Mouse (Mus musculus): ENCODE data around the gene Nck2. TPM values are rescaled to one million over a fixed set of nuclear protein-coding genes. Genes with fewer than 3 reads are reported as not detected.
"Not testable (repeated sequence)": the region's sequence is repeated elsewhere in the genome, so short reads cannot be mapped to it uniquely, and the experiment has no call there.

Gene Nck2
- total RNA-seq, 2 experiments from 2014 or later = 34.0 to 38.3 TPM

DNA sequence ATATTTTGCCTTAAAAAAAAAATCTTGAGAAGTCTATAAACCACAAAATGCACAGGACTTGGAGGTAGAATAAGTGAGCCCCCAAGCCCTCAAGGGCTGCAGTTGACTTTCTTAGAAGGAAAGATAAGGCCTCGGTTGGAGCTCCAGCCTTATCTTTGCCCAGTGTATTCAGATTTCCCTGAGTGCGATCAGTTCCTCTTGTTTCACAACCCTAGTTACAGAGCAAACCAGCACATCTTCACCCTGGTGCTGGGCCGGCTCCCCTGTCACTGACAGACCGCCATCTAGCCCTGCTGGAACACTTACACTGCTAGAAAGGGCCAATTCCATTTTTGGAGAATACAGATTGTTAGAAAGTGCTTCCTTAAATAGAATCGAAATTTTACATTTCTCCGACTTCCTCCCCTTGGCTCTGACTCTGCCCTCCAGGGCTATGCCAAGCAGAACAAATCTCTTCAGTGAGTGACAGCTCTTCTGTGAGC is 91.2 kb downstream of the Nck2 start:
- DNase-seq = no peak

GRCm38 (mm10) chr1:43536266-43536665 is 91.9 kb downstream of the Nck2 start:
- DNase-seq = no peak

GRCm38 (mm10) chr1:43537021-43537420 is 92.6 kb downstream of the Nck2 start:
- DNase-seq = no peak

GRCm38 (mm10) chr1:43537496-43537895 is 93.1 kb downstream of the Nck2 start:
- DNase-seq = no peak

DNA sequence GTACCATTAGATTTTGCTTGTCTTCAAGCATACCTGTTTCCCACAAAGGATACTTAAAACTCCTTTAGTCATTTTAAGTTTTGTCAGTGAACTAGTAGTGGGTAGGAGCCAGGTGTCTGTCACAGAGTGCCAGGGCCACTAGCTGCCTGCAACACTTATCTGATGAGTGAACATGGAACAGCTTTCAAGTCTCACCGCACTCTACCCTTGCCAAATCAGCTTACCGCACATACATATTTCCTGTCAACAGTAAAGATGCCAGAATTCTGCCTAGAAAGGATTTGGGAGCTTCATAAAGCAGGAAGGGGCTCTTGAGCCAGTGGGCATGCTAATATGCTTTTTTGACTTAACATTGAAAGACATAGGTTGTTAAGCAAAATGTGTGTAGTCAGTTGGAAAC is 94.3 kb downstream of the Nck2 start:
- no peak for DNase-seq

GRCm38 (mm10) chr1:43539689-43540380 is 95.5 kb downstream of the Nck2 start:
- no peak for DNase-seq

DNA sequence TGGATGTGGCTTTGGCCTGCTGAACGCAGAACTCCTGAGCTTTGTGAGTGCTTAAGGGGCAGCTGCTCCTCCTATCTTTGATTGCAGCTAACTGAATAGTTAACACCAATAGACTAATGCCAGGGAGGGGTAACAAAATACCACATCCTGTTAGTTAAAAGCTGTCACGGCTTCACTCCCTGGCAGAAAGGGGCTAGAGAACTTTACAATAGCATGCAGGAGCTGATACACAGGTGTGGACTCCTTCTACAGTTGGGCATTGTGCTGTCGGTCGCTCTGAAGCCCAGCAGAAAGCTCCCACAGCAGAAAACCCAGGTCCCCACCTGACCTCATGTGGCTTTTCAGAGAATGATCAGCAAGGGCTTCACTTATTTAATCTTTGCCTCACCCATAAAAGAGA is 98.0 kb downstream of the Nck2 start:
- no peak for DNase-seq

DNA sequence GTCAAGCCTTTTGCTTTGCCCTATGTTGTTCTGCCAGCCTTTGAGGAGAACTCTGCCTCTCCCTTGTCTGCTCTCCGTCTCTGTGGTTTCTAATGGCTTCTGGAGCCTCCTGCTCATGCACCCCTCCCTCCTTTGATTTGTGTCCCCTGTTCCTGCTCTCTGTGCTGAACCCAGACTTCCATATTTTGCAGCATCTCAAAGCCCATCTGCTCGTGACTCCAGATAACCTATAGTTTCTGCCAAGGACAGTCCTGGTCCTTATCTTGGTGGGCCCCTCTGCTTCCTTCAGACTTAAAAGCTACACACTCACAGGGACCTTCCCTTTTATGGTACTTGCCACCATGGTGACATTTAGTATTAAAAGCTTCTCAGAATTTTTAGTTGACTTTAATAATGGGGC is 103.3 kb downstream of the Nck2 start:
- no peak for DNase-seq

DNA sequence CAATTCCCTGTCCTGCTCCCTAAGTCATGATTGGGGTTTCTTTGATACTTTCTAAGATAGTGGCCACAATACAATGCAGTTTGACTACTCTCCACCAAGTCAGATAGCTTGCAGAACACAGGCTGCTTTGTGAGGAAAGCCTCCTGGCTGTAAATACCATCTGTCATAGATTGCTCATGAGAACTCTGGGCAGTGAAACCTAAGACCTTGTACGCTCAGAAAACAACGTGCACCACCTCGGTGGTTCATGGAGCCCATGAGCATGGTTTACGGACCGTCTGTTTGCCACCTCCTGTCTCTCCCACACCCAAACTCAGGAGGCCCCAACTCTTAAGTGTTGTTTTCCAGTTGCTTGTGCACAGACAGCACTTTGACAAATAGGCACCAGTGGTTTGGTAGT is 104.4 kb downstream of the Nck2 start:
- DNase-seq = no peak

DNA sequence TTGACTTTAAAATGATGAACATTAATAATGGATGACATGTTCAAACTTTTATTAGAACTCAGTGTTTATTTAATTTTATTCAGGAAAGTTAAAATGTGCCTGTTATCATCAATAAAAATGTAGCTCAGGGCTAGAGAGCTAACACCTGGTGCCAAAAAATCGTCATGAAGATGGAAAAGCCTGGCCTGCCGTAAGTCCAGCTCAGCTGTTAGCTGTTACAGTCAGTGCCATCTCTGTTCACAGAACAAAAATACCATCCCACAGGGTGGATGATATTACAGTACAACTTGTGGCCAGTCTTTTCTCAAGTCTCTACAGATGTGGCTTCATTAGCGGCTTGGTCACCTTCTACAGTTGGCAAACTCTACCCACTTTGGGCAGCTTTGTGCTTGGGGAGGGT is 106.1 kb downstream of the Nck2 start:
- DNase-seq = no peak

- DNase-seq = not testable (repeated sequence)
Observed at GRCm38 (mm10) chr1:43553989-43554679, 109.8 kb downstream of the Nck2 start.

GRCm38 (mm10) chr1:43555222-43555974 is 111.0 kb downstream of the Nck2 start:
- DNase-seq = no peak

DNA sequence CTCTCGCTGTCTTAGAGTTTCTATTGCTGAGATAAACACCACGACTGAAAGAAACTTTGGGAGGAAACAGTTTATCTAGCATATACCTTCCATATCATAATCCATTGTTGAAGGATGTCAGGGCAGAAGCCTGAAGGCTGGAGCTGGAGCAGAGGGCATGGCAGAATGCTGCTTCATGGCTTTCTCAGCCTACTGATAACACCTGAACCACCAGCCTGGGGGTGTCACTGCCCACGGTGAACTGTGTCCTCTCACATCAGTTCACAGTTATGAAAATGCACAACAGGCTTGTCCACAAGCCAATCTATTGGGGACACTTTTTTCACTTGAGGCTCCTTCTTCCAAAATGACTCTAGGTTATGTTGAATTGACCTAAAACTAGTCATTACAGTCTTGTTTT is 114.0 kb downstream of the Nck2 start:
- DNase-seq = no peak

DNA sequence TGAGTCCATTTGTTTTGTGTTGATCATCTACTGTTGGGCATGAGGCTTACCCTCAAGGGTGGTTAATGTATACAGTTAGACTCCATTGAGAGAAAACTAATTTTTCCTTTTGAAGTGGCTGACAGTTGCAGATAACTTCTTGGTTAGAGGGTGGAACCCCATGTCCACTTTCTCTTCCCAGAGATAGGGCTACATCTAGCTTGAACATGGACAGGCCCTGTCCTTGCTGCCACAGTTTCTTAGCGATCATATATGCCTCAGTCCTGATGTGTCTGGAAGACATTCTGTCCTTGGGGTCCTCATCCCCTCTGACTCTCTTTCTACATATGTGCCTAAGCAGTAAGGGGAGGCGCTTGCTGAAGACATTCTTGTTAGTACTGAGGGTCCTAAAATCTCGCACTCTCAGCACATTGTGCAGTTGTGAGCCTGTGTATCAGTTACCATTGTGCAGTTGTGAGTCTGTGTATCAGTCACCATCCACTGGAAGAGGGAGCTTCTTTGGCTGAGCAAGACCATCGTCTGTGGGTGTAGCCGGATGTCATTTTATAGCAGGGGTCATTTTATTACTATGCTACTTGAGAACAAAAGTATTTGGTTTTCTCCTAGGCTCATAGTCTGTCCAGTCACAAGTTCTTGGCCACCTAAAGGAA is 114.8 kb downstream of the Nck2 start:
- DNase-seq = no peak

DNA sequence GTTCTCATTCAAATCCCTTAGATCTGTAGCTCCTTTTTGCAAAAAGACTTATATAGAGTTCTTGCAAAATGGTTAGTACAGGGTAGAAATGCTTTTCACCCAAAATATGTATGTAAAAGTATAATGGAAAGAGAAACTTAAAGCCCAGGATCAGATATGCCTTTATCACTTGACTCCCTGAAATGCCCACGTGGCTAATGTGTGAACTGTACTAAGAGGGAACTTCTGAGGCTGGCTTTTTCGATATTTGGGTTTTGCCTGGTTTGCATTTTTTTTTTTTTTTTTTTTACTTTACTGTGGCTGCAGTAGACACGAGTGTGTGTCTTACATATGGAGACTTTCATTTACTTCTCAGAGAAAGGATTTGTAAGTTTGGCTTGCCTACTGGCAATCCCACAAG is 116.7 kb downstream of the Nck2 start:
- DNase-seq = no peak

GRCm38 (mm10) chr1:43562002-43562666 is 117.8 kb downstream of the Nck2 start:
- DNase-seq = no peak

DNA sequence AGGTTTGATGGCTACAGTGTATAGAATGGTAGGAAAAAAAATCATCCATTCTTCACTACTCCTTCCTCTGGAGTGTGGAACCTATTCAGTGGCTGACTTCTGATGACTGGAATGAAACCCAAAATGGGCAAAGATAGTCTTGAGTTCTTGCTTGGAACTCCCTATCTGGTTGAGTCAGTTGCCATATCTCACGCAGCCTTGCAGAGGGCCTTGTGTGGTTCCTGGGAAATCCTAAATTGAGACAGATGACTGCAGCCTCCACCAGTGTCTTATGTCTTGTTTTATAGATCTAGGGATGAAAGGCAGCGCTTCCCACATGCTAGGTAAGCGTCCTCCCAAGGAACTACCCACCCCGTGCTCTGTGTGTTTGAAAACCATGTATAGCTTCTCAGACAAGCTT is 120.9 kb downstream of the Nck2 start:
- no peak for DNase-seq

- no peak for DNase-seq
Observed at GRCm38 (mm10) chr1:43566677-43567377, 122.4 kb downstream of the Nck2 start.

DNA sequence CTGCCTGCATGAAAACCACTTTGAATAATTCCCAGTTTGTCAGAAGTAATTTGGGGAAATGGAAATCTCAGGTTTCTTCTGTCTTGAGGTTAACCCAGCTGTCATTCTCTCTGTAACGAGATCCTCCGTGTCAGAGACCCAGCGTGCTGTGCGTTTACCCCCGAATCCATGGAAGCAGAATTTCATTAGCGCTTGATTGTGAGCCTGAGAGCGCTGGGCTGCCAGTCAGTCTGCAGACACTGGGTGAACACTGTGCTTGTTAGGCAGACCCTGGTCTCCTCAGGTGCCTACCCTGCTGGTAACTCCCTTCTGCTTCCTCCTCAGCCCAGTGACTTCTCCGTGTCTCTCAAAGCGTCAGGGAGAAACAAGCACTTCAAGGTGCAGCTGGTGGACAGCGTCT is 124.4 kb downstream of the Nck2 start:
- no peak for DNase-seq

DNA sequence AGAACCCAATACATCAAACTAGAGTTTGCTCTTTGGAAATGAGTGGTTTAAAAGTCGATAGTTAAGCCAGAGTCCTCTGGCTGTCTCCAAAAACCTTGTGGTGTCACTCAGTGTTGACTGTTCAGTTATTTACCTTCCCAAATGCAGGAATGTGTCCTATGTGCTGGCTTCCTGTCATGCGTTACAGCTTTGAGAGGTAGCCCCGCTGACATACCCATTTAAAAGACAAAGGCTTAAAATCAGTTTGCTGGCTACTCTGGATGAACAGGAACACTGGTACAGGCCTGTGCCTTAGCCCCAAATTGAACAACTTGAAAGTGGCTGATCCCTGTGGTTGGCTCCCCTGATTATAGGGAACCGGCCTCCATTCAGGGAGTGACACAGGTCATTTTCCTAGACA is 126.7 kb downstream of the Nck2 start:
- no peak for DNase-seq

DNA sequence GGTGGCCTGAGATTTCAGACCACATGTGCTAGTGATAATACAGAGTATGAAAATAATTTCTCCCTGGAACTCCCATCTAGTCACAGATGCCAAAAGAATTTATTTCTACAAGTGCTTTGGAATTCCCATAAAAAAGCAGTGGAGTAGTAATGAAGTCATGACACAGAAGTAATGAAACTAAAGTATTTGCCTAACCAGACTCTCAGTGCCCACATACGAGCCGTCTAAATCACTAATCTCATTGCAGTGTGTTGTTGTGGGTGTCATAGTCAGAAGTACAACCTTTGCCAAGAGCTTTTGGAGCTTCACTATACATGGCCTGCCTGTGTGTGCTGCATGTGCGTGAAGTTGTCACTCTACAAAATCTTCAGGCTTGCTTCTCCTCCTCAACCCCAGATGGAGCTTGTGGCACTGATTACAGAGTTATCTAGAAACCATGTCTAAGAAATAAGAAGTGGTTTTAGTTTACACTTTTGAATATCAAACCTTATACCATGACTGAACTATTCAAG is 130.5 kb downstream of the Nck2 start:
- DNase-seq = no peak

DNA sequence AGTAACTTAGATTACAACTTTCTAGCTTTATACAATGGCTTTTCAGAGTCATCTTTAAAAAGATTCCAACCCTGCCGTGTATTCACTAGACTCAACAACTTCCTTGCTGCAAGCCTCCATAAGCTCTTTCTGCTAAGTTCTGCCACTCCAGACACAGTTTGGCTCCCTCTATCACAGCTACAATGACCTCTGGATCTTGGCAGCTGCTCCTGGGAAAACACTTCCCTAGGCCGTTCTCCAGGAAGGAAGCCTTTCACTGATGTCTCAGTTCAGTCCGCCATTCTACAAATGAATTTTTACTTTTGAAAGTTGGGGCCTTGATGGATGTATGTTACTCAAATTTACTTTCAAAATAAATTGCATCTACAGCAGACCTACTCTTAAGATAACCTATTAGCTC is 133.0 kb downstream of the Nck2 start:
- no peak for DNase-seq
